Mouse (Mus musculus) kidney, embryonic 15.5 days (tissue): Measurements from ENCODE around the gene Rgs18. TPM values are rescaled to one million over a fixed set of nuclear protein-coding genes. Genes with fewer than 3 reads are reported as not detected.

Experiments
- ATAC-seq: fragments of 200-750 bp; cut with Nextera tagmentation; replicated peaks from 2 replicates; pipeline ENCODE4 v1.8.0; 2017; ENCODE audit warnings: moderate TSS enrichment; ENCODE audit not compliant: low FRiP score
- H3K27ac ChIP-seq: fragments of 300-500 bp; sonication (generic); 2 replicates; pipeline ENCODE4 v1.5.1; 2015; ENCODE audit warnings: mild to moderate bottlenecking, inconsistent platforms
- H3K27me3 ChIP-seq: fragments of 300-500 bp; sonication (generic); 2 replicates; pipeline ENCODE4 v1.6.1; 2015; ENCODE audit warnings: inconsistent platforms
- H3K36me3 ChIP-seq: fragments of 300-500 bp; sonication (generic); 2 replicates; pipeline ENCODE4 v1.6.1; 2015; ENCODE audit warnings: inconsistent platforms
- H3K4me1 ChIP-seq: fragments of 300-500 bp; sonication (generic); 2 replicates; pipeline ENCODE4 v1.6.1; 2015; ENCODE audit warnings: inconsistent platforms
- H3K4me2 ChIP-seq: fragments of 300-500 bp; sonication (generic); 2 replicates; pipeline ENCODE4 v1.6.1; 2015; ENCODE audit warnings: moderate library complexity, mild to moderate bottlenecking, inconsistent platforms
- H3K4me3 ChIP-seq: fragments of 300-500 bp; sonication (generic); replicated peaks from 2 replicates; pipeline ENCODE4 v1.5.1; 2015; ENCODE audit warnings: mild to moderate bottlenecking, inconsistent platforms
- H3K9ac ChIP-seq: fragments of 300-500 bp; sonication (generic); 2 replicates; pipeline ENCODE4 v1.6.1; 2015; ENCODE audit warnings: mild to moderate bottlenecking, inconsistent platforms
- H3K9me3 ChIP-seq: fragments of 300-500 bp; sonication (generic); replicated peaks from 2 replicates; pipeline ENCODE4 v1.6.1; 2016; ENCODE audit warnings: inconsistent platforms
- WGBS: fragments of 180-500 bp; shearing (Covaris S2); methylation state at CpG from one replicate; pipeline ENCODE4 v1.1.7; 2015; ENCODE audit warnings: mixed read lengths; 5-methylcytosine and 5-hydroxymethylcytosine counted together
- polyA plus RNA-seq: library from polyadenylated mRNA; unstranded; fragments of >200 nt; fragmentation: Nextera tagmentation; extraction: Ambion mirVana; gene quantifications from 2 replicates; pipeline ENCODE4 v1.2.1, GENCODE M21; 2015

Gene Rgs18
- 0.44 and 0.65 TPM in 2 replicates for polyA plus RNA-seq

DNA sequence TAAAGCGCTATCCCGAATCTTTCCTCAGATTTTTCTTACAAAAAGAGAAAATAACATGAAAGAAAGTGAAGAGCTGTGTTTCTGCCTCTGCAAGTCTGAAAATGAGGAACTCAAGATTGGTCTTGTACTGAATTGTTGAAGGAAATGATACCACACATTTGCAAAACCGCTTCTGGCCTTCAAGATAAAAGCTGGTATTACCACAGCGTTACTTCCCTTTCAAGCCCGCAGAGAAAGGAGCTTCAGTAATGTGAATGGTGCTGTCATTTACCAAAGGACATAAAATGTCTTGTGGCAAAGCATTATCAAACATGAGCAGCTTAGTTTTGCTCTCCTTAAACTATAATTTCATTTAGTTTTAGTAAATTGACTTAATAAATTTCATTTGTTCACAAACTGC, at the start of gene Rgs18:
Gene Rgs18 (minus strand): TSS at position 105 of the 400 bp plus-strand sequence.
- Histone ChIP-seq H3K4me2 (no peak within 1 kb of the TSS), H3K27me3 (no peaks in the 10 kb centered on the region), H3K9me3 (no peaks in the 10 kb centered on the region), H3K36me3 (no peaks in the 10 kb centered on the region), H3K4me3 (no peak within 1 kb of the TSS), H3K9ac (no peak within 1 kb of the TSS), H3K27ac (no peak within 1 kb of the TSS), H3K4me1 (no peaks in the 10 kb centered on the region)
- ATAC-seq, result no peak
- WGBS, result 89% methylated on average over 5 of the region's 5 CpGs

DNA sequence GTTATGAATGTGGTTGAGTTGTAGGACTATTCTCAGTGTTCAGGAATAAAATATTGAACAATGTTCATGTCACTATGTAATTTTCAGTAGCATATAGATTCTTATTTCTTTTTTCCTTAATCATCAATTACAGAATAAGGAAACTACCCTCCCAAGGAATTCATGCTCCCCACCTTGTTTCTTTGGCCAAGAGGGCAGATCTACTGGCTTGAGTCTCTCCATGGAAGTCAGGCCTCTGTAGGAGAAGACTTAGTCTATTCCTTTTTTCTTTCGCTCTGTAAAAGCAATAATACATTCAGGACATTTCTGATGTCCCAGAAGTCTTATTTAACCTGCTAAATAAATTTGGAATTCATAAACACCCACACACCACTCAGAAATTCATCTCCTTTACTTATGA, 841 bp downstream of the Rgs18 start:
- no peak overlapping the region for H3K9ac ChIP-seq
- H3K4me2 ChIP-seq, result no peak overlapping the region
- H3K4me3 ChIP-seq, result no peak overlapping the region
- no peaks in the 10 kb centered on the region for H3K36me3 ChIP-seq
- 74% methylated on average over 1 of the region's 1 CpGs for WGBS
- H3K27me3 ChIP-seq, result no peaks in the 10 kb centered on the region
- no peaks in the 10 kb centered on the region for H3K9me3 ChIP-seq
- no peaks in the 10 kb centered on the region for H3K4me1 ChIP-seq
- no peak for ATAC-seq
- H3K27ac ChIP-seq, result no peak overlapping the region

DNA sequence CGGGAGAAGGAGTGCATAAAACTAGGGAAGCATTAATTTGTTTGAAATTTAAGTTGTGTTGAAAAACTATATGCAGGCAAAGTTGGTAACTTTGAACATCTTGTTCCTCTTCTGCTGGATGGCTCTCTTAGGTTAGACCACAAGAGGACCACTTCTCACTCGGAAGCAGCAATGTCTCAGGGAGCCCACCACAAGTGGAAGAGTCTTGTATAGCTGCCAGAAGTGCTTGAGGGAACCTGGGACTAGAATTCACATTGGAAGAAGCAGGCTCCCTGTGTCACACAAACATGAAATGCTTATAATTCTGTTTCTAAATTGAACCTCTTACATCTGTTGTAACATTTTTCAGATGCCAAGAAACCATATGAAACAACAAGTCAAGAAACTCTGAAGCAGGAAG, 9.0 kb downstream of the Rgs18 start:
- H3K27ac ChIP-seq, result no peak overlapping the region
- no peak for ATAC-seq
- H3K9me3 ChIP-seq, result no peaks in the 10 kb centered on the region
- H3K4me1 ChIP-seq, result no peaks in the 10 kb centered on the region
- H3K4me3 ChIP-seq, result no peak overlapping the region
- no peak overlapping the region for H3K9ac ChIP-seq
- no peak overlapping the region for H3K4me2 ChIP-seq
- H3K27me3 ChIP-seq, result no peaks in the 10 kb centered on the region
- 62% methylated on average over 2 of the region's 2 CpGs for WGBS
- no peaks in the 10 kb centered on the region for H3K36me3 ChIP-seq

DNA sequence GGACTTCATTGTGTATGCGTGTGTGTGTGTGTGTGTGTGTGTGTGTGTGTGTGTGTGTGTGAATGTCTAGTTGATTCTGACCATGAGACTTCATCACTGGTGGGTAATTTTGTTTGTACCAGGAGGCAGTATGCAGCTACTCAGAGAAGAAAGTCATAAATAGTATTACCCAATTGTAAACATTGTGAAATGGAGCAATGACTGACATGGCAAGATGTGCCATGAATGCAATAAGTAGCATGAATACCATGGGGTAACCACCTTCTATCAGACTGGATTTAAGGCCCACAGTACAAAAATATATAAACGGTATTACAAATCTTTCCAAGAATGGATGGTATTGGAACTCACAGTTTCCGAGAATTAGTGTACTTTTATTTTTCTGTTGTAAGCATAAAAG, 14.4 kb downstream of the Rgs18 start:
- no peaks in the 10 kb centered on the region for H3K4me1 ChIP-seq
- H3K27ac ChIP-seq, result no peak overlapping the region
- no peaks in the 10 kb centered on the region for H3K9me3 ChIP-seq
- 86% methylated on average over 3 of the region's 3 CpGs for WGBS
- ATAC-seq, result no peak
- no peak overlapping the region for H3K9ac ChIP-seq
- H3K4me3 ChIP-seq, result no peak overlapping the region
- no peaks in the 10 kb centered on the region for H3K27me3 ChIP-seq
- no peak overlapping the region for H3K4me2 ChIP-seq
- H3K36me3 ChIP-seq, result no peaks in the 10 kb centered on the region

DNA sequence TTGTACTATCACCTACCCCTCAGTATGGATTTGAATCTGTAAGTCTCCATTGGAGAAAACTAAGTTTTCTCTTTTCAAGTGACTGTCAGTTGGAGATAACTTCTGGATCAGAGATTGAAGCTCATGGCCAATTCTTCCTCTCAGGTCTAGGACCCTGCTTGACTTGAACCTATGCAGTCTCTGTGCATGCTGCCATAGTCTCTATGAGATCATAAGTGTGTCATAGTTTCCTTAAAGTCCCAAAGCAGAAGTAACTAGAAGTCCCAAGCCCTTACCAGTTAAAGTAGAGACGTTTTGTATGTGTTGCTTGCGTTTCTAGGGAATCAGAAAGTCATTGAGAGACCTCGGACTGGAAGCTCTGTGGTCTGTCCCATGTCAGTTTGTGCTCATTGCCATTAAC, 24.5 kb downstream of the Rgs18 start:
- ATAC-seq, result no peak
- H3K4me1 ChIP-seq, result no peaks in the 10 kb centered on the region
- H3K4me3 ChIP-seq, result no peak overlapping the region
- H3K9me3 ChIP-seq, result no peaks in the 10 kb centered on the region
- no peaks in the 10 kb centered on the region for H3K36me3 ChIP-seq
- WGBS, result 69% methylated on average over 3 of the region's 3 CpGs
- no peaks in the 10 kb centered on the region for H3K27me3 ChIP-seq
- H3K4me2 ChIP-seq, result no peak overlapping the region
- H3K9ac ChIP-seq, result no peak overlapping the region
- no peak overlapping the region for H3K27ac ChIP-seq

DNA sequence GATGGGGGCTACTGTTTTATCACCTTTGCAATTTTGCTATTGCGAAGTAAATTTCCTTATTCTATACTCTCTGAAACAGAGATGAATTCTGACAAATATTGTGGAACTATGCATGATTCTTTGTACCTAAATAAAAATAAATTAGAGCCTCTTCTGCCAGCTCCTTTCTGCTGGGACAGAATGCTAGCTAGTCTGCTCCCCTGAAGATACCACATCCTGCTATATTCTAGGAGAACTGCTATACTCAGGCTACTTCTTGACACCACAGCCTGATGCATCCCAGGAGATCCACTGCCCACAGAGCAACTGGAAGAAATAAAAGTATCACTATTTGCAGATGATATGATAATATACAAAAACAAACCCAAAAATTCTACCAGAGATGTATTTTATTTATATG, 29.1 kb downstream of the Rgs18 start:
- Histone ChIP-seq H3K9ac (no peak overlapping the region), H3K4me2 (no peak overlapping the region), H3K27ac (no peak overlapping the region), H3K9me3 (no peaks in the 10 kb centered on the region), H3K4me3 (no peak overlapping the region), H3K36me3 (no peaks in the 10 kb centered on the region), H3K27me3 (no peaks in the 10 kb centered on the region), H3K4me1 (no peaks in the 10 kb centered on the region)
- ATAC-seq, result no peak
- WGBS, result 92% methylated on average over 1 of the region's 1 CpGs

DNA sequence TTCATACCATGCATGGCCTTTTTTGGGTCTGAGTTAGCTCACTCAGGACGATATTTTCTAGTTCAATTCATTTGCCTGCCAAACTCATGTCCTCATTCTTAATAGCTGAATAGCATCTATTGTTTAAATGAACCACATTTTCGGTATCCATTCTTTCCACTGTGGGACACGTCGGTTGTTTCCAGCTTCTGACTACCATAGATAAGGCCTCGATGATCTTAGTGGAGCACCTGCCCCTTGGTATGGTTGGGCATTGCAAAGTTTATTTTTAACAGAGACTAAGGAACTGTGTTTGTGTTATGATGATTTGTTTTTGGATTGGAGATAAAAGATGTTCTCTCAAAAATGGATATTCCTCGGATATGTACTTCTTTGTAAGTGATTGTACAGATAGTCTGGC, 37.5 kb downstream of the Rgs18 start:
- Histone ChIP-seq H3K4me3 (no peak overlapping the region), H3K4me2 (no peak overlapping the region), H3K36me3 (no peaks in the 10 kb centered on the region), H3K27ac (no peak overlapping the region), H3K9ac (no peak overlapping the region), H3K4me1 (no peaks in the 10 kb centered on the region), H3K9me3 (no peaks in the 10 kb centered on the region), H3K27me3 (no peaks in the 10 kb centered on the region)
- no peak for ATAC-seq
- whole genome bisulfite sequencing, result 79% methylated on average over 6 of the region's 6 CpGs

DNA sequence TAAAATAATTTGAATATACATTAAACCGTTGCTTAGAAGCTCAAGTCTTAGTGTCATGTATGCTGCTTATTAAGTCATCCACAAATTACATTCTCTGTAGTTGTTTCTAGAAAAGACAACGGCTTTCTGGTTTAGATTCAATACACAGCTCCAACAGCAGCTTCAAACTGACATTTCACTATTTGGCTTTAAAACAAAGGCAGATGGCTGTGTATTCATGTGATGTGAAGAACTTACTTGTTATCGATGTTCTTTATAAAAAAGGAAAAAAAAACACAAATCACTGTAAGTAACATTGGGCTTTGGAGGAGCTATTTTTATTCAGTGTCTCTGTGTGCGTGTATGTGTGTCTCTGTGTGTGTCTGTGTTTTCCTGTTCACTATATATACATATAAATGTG, 54.5 kb downstream of the Rgs18 start:
- Histone ChIP-seq H3K36me3 (no peaks in the 10 kb centered on the region), H3K9ac (no peak overlapping the region), H3K27ac (no peak overlapping the region), H3K4me2 (no peak overlapping the region), H3K27me3 (no peaks in the 10 kb centered on the region), H3K4me3 (no peak overlapping the region), H3K4me1 (no peaks in the 10 kb centered on the region), H3K9me3 (no peaks in the 10 kb centered on the region)
- no peak for ATAC-seq
- WGBS, result 85% methylated on average over 4 of the region's 4 CpGs

DNA sequence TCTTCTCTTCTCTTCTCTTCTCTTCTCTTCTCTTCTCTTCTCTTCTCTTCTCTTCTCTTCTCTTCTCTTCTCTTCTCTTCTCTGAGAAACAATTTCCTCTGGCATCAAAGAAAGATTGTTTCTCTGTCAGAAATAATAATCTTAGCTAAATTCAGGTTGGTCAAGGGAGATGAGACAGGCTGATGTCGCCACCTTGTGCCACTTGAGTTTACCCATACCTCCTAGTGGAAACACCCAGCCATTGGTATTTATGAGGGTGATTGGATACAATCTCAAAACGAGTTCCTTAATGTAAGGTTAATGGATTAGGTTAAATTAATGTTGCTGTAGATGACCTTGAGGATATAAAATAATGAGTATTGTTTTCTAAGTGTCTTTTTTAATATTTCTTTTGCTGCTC, 70.9 kb downstream of the Rgs18 start:
- Histone ChIP-seq H3K27ac (no peak overlapping the region), H3K4me2 (no peak overlapping the region), H3K4me1 (no peaks in the 10 kb centered on the region), H3K9ac (no peak overlapping the region), H3K9me3 (no peaks in the 10 kb centered on the region), H3K27me3 (no peaks in the 10 kb centered on the region), H3K36me3 (no peaks in the 10 kb centered on the region), H3K4me3 (no peak overlapping the region)
- ATAC-seq, result no peak
- 50% methylated on average over 2 of the region's 2 CpGs for WGBS

Other genes with a start within 250 kb of the Rgs18 start
- gene Rgs21, start 207.8 kb downstream of the Rgs18 start, polyA plus RNA-seq, result not detected in 2 replicates